Mouse (Mus musculus) midbrain, postnatal 0 days (tissue): ENCODE measurements around the gene Syde2. TPM values are rescaled to one million over a fixed set of nuclear protein-coding genes. Genes with fewer than 3 reads are reported as not detected.

Experiments used
- ATAC-seq: fragments of 200-750 bp; cut with Nextera tagmentation; 2 replicates; pipeline ENCODE4 v1.8.0; 2017; ENCODE audit warnings: moderate number of reproducible peaks, mild to moderate bottlenecking, moderate TSS enrichment, moderate library complexity; ENCODE audit not compliant: low FRiP score
- DNase-seq: peaks from one replicate; pipeline ENCODE4 v3.0.0-alpha.2; 2015; ENCODE audit warnings: low spot score
- H3K27ac ChIP-seq: fragments of 300-500 bp; sonication (generic); 2 replicates; pipeline ENCODE4 v1.5.1; 2014; ENCODE audit warnings: low read depth, mild to moderate bottlenecking, low read length, mixed read lengths
- H3K27me3 ChIP-seq: fragments of 300-500 bp; sonication (generic); 2 replicates; pipeline ENCODE4 v1.6.1; 2014; ENCODE audit warnings: low read length, control low read depth, mixed read lengths; ENCODE audit not compliant: insufficient read depth
- H3K36me3 ChIP-seq: fragments of 300-500 bp; sonication (generic); 2 replicates; pipeline ENCODE4 v1.6.1; 2014; ENCODE audit warnings: low read length, control low read depth, mixed read lengths; ENCODE audit not compliant: insufficient read depth
- H3K4me1 ChIP-seq: fragments of 300-500 bp; sonication (generic); 2 replicates; pipeline ENCODE4 v1.6.1; 2014; ENCODE audit warnings: mild to moderate bottlenecking, control low read depth, antibody characterized with exemption, low read length, mixed read lengths; ENCODE audit not compliant: insufficient read depth
- H3K4me2 ChIP-seq: fragments of 300-500 bp; sonication (generic); 2 replicates; pipeline ENCODE4 v1.6.1; 2014; ENCODE audit warnings: low read depth, mild to moderate bottlenecking, low read length, mixed read lengths; ENCODE audit not compliant: poor library complexity, severe bottlenecking
- H3K4me3 ChIP-seq: fragments of 300-500 bp; sonication (generic); 2 replicates; pipeline ENCODE4 v1.5.1; 2014; ENCODE audit warnings: low read depth, mild to moderate bottlenecking, low read length, moderate library complexity
- H3K9ac ChIP-seq: fragments of 300-500 bp; sonication (generic); replicated peaks from 2 replicates; pipeline ENCODE4 v1.6.1; 2014; ENCODE audit warnings: mild to moderate bottlenecking, low read length, moderate library complexity, mixed read lengths; ENCODE audit not compliant: poor library complexity, severe bottlenecking
- H3K9me3 ChIP-seq: fragments of 300-500 bp; sonication (generic); 2 replicates; pipeline ENCODE4 v1.6.1; 2016; ENCODE audit warnings: low read length, control low read depth
- CTCF ChIP-seq: IDR thresholded peaks from 2 replicates; pipeline ENCODE4 v1.5.1; 2016; ENCODE audit warnings: antibody characterized with exemption, mild to moderate bottlenecking
- WGBS: fragments of 180-500 bp; shearing (Covaris S2); extraction: QIAGEN DNeasy Blood & Tissue Kit; methylation state at CpG from one replicate; pipeline ENCODE4 v1.1.7; 2014; 5-methylcytosine and 5-hydroxymethylcytosine counted together
- polyA plus RNA-seq: library from polyadenylated mRNA; unstranded; fragments of >200 nt; fragmentation: Nextera tagmentation; extraction: Ambion mirVana; gene quantifications from 2 replicates; pipeline ENCODE4 v1.2.1, GENCODE M21; 2015
- total RNA-seq: library from RNA; depleted of rRNA; stranded (reverse); fragments of >200 nt; gene quantifications from 2 replicates; pipeline ENCODE4 v1.2.3, GENCODE M21; 2014; rRNA removed

Syde2 gene
- total and polyA plus RNA-seq, 2 experiments from 2014 or later: 0.32 to 4.2 TPM

DNA sequence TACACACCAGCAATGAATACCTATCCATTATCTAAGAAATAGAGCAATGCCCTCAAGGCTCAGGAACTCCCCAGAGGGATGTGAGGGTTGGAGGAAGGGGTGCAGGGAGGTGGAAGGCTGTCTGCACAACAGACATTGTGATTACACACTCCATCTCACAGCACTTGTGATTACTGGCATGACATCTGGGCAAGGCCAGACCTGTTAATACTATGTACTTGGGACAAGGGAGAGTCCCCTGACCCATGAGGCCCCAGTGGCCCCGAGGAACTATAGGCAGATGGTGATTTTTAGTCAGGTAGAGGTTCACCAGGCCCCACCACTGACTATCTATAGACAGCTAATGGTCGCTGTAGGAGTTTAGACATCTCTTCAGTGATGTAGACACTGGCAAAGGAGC lies 66.2 kb downstream of the Syde2 start:
- no peaks in the 10 kb centered on the region for H3K4me1 ChIP-seq
- H3K36me3 ChIP-seq: no peaks in the 10 kb centered on the region
- no peaks in the 10 kb centered on the region for H3K27me3 ChIP-seq
- H3K9me3 ChIP-seq: no peaks in the 10 kb centered on the region
- H3K4me3 ChIP-seq: no peak overlapping the region
- DNase-seq: no peak
- 82% methylated on average over 2 of the region's 2 CpGs for WGBS
- no peak overlapping the region for H3K9ac ChIP-seq
- no peak for TF ChIP-seq CTCF
- no peak for ATAC-seq
- H3K27ac ChIP-seq: no peak overlapping the region
- no peak overlapping the region for H3K4me2 ChIP-seq

DNA sequence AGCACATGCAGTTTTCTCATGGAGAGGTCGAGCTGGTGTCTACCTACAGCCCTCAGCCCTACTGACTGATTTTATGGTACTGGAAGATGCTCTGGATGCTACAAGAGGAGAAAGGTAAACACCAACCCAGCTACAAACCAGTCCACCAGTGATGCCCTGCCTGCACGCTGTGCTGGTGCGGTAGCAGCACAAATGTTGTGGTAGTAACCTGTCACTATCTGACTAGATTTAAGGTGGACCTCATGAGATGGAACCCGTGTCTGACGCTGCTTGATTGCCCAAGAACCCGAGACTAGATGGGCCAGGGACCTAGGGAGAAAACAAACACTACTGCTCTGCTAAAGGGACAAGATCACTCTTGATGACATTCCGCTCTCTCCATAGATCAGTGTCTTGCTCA lies 69.5 kb downstream of the Syde2 start:
- H3K9ac ChIP-seq: no peak overlapping the region
- ATAC-seq (no peak), DNase-seq (no peak)
- H3K27ac ChIP-seq: no peak overlapping the region
- no peak for TF ChIP-seq CTCF
- no peaks in the 10 kb centered on the region for H3K27me3 ChIP-seq
- no peaks in the 10 kb centered on the region for H3K9me3 ChIP-seq
- H3K4me3 ChIP-seq: no peak overlapping the region
- no peak overlapping the region for H3K4me2 ChIP-seq
- no peaks in the 10 kb centered on the region for H3K36me3 ChIP-seq
- WGBS: 82% methylated on average over 7 of the region's 7 CpGs
- H3K4me1 ChIP-seq: no peaks in the 10 kb centered on the region

DNA sequence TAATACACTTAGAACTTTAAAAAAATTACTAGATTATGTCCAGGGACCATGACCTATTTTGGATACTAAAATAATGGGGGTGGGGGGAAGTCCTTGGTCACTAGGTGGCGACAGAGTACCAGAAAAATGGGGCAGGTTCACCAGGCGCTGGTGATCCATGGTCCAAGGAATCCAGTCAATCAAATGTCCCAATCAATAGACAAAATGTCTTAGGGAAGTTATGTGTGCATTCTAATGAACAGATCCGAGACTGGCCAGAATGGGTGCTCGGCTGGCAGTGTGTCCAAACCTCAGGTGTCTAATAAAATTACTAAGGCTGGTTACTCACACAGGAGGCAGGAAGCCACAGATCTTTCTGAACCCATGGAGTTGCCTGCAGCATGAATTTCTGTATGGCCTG lies 70.6 kb downstream of the Syde2 start:
- Histone ChIP-seq H3K27me3 (no peaks in the 10 kb centered on the region), H3K4me1 (no peaks in the 10 kb centered on the region), H3K9ac (no peak overlapping the region), H3K27ac (no peak overlapping the region), H3K9me3 (no peaks in the 10 kb centered on the region), H3K4me3 (no peak overlapping the region), H3K4me2 (no peak overlapping the region), H3K36me3 (no peaks in the 10 kb centered on the region)
- ATAC-seq (no peak), DNase-seq (peak; percentile 40)
- TF ChIP-seq CTCF: peak; percentile 74
- WGBS: 16% methylated on average over 4 of the region's 4 CpGs

DNA sequence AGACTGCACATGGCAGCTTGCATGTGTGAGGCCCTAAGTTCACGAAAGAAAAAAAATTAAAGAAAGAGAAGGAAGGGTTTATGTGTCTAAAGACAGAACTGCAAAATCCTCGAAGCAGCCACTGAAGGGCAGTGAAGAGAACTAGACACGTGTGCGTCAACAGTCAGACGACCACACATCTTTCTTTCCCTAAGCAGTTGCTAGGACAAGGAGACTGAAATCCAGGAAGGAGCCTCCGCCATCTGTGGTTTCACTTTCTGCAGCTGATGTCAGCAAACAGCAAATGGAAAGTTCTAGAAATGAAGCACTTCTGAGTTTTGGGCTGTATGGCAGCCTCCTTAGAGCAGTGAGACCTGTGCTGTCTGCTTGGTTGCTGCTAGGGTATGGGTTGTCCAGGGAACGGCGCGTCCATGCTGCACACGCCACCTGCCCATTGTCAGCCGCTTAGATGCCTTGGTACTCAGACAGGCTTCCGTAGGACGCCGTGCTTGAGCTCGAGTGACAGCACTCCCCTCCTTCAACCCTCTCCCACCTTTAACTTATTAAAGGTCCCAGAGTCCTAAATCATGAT lies 71.8 kb downstream of the Syde2 start:
- ATAC-seq: no peak
- WGBS: 84% methylated on average over 15 of the region's 15 CpGs
- no peak overlapping the region for H3K4me3 ChIP-seq
- no peak overlapping the region for H3K4me2 ChIP-seq
- no peak for TF ChIP-seq CTCF
- no peaks in the 10 kb centered on the region for H3K9me3 ChIP-seq
- no peak overlapping the region for H3K27ac ChIP-seq
- no peak overlapping the region for H3K9ac ChIP-seq
- no peaks in the 10 kb centered on the region for H3K27me3 ChIP-seq
- H3K4me1 ChIP-seq: no peaks in the 10 kb centered on the region
- no peaks in the 10 kb centered on the region for H3K36me3 ChIP-seq
- no peak for DNase-seq

DNA sequence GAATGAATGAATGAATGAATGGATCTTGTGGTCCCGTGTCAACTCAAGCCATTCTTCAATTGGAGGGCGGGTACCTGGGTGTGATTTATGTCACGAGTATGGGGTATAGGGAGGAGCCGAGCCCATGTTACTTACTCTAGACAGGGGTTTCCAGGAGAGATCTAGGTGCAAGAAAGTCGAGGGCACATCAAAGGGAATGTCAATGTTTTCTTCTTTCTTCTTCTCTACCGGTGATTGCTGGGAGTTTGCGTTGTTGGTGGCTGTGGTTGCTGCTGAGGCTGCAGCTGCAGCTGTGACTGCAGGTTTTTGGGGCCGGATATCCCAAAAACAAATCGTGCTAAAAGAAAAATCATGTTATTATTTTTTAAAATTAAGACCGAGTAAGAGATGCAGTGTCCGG lies 75.5 kb downstream of the Syde2 start:
- Histone ChIP-seq H3K27ac (no peak overlapping the region), H3K9me3 (no peaks in the 10 kb centered on the region), H3K36me3 (no peaks in the 10 kb centered on the region), H3K4me2 (no peak overlapping the region), H3K4me3 (no peak overlapping the region), H3K9ac (no peak overlapping the region), H3K4me1 (no peaks in the 10 kb centered on the region), H3K27me3 (no peaks in the 10 kb centered on the region)
- ATAC-seq (no peak), DNase-seq (no peak)
- no peak for TF ChIP-seq CTCF
- 89% methylated on average over 11 of the region's 11 CpGs for WGBS

DNA sequence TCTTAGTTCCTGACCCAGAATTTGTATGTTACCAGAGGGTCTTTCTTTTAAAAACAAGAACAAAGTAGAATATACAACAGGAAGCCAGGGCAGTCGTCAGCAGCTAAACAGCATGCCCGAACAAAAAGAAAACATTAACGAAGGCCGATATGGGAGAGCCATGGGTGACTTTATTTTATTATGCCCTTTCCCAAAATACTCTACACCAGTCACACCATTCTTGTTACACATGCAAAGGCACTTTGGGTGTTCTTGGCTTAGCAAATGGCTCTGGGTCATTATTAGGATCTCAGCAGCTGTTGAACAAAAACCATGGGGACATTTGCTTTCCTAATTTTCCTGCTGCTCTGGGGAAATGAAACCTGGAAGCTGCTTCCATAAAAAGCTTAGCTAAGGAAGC lies 81.6 kb downstream of the Syde2 start:
- DNase-seq: no peak
- H3K9ac ChIP-seq: no peak overlapping the region
- H3K27me3 ChIP-seq: no peaks in the 10 kb centered on the region
- H3K4me3 ChIP-seq: no peak overlapping the region
- no peak overlapping the region for H3K4me2 ChIP-seq
- no peak for ATAC-seq
- no peaks in the 10 kb centered on the region for H3K9me3 ChIP-seq
- H3K27ac ChIP-seq: no peak overlapping the region
- 77% methylated on average over 4 of the region's 4 CpGs for WGBS
- TF ChIP-seq CTCF: no peak
- H3K36me3 ChIP-seq: no peaks in the 10 kb centered on the region
- H3K4me1 ChIP-seq: no peaks in the 10 kb centered on the region

Other genes starting within 250 kb of the Syde2 start
- gene Ddah1, start 229.2 kb upstream of the Syde2 start, total RNA-seq: 162 and 163 TPM in 2 replicates
- 203 and 209 TPM in 2 replicates for gene Ddah1, start 229.2 kb upstream of the Syde2 start, polyA plus RNA-seq
- gene Bcl10, start 65.1 kb upstream of the Syde2 start, total RNA-seq: 19.4 and 29.4 TPM in 2 replicates
- 33.2 and 33.3 TPM in 2 replicates for gene Bcl10, start 65.1 kb upstream of the Syde2 start, polyA plus RNA-seq
- gene 2410004B18Rik, start 49.9 kb upstream of the Syde2 start, total RNA-seq: 48.9 and 55.1 TPM in 2 replicates
- 83.8 and 87.3 TPM in 2 replicates for gene 2410004B18Rik, start 49.9 kb upstream of the Syde2 start, polyA plus RNA-seq
- 0.80 and 1.3 TPM in 2 replicates for gene Wdr63, start 120.3 kb downstream of the Syde2 start, total RNA-seq
- gene Wdr63, start 120.3 kb downstream of the Syde2 start, polyA plus RNA-seq: 1.0 and 1.1 TPM in 2 replicates
- 0.09 and 0.38 TPM in 2 replicates for gene Mcoln3, start 129.6 kb downstream of the Syde2 start, total RNA-seq
- 0.29 and 0.38 TPM in 2 replicates for gene Mcoln3, start 129.6 kb downstream of the Syde2 start, polyA plus RNA-seq
- gene Mcoln2, start 162.0 kb downstream of the Syde2 start, total RNA-seq: 0.16 TPM in 1 of 2 replicates, not detected in the other
- gene Mcoln2, start 162.0 kb downstream of the Syde2 start, polyA plus RNA-seq: 0.09 and 0.43 TPM in 2 replicates
- gene Lpar3, start 233.1 kb downstream of the Syde2 start, total RNA-seq: 0.66 and 1.6 TPM in 2 replicates
- 0.31 and 0.55 TPM in 2 replicates for gene Lpar3, start 233.1 kb downstream of the Syde2 start, polyA plus RNA-seq